ENCODE assay signal across 8 mouse cellular contexts in the genomic region with DNA sequence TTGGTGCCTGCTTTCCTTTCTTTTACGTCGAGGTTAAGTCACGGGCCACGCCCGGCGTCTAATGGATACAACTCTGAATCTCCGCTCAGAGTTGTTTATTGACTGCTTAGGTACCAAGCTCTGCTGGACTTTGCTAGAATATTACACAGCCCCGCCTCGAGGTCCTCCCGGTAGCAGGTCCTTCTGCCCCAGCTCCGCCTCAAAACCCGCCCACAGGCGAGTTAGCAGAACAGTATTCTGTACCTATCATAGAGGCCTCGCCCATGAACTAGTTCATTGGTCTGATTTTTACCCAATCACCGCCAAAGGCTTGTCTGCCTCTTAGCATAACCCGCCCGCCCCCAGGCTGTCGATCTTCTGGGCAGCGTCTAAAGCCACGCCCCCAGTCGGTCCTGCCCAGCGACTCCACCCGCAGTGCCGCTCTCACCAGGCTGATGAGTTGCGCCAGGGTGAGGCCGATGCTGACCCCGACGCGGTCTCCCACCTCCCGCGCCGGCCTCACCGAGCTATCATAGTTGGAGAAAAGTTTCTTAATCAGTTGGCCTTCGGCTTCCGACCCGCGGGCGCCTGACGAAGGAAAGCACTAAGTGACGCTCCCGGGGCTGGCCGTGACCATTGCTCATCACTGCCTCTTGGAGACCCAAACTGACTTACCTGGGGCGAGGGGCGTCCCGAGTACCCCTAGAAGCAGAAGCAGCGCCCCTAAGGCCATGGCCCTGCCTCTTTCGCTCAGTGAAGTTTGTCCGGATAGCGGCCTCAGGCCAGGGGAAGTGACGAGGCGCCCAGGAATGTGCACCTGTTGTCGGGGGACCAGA. TPM values are rescaled to one million over a fixed set of nuclear protein-coding genes. Genes with fewer than 3 reads are reported as not detected.
DNase-seq lines count a peak whose midpoint lies in the region; ATAC-seq and TF ChIP-seq lines count a peak whose summit lies in the region.

Gene Chrnb1 (minus strand): TSS at position 776 of the 815 bp plus-strand sequence.

- WGBS in forebrain, embryonic 12.5 days: 3% methylated on average over 52 of the region's 52 CpGs
- WGBS in heart, postnatal 0 days: 2% methylated on average over 52 of the region's 52 CpGs
- WGBS in liver, embryonic 16.5 days (ENCODE audit: insufficient replicate concordance): under 1% methylated on average over 52 of the region's 52 CpGs
- WGBS in neural tube, embryonic 13.5 days: 2% methylated on average over 52 of the region's 52 CpGs

- TF ChIP-seq POLR2A in ES-Bruce4 (IDR thresholded peaks at IDR 0.05; ENCODE audit: insufficient read depth, low read length): peak; percentile 9

- H3K36me3 ChIP-seq in ES-Bruce4 (ENCODE audit: control insufficient read depth, insufficient read depth, low read length, poor library complexity, severe bottlenecking): no peaks in the 10 kb centered on the region
- no peaks in the 10 kb centered on the region for H3K36me3 ChIP-seq in forebrain, embryonic 12.5 days (replicated peaks)
- H3K36me3 ChIP-seq in heart, postnatal 0 days (replicated peaks; ENCODE audit: control insufficient read depth, insufficient read depth, low read length): no peaks in the 10 kb centered on the region
- no peaks in the 10 kb centered on the region for H3K36me3 ChIP-seq in liver, embryonic 16.5 days (ENCODE audit: control insufficient read depth, insufficient read depth)
- H3K36me3 ChIP-seq in neural tube, embryonic 13.5 days: 0 out of 2 replicates have a peak, but pooled peaks cover 4% of the 10 kb centered on the region

- peak; percentile 96 for DNase-seq in c-Kit-positive CD71-positive TER-119-positive erythroid progenitor cells, embryonic 14.5 days (ENCODE audit: low spot score)
- peak; percentile 98 for DNase-seq in heart, postnatal 0 days (ENCODE audit: low spot score)
- DNase-seq in kidney, postnatal 4 days: peak; percentile 94 to 97
- peak; percentile 97 for DNase-seq in testis, postnatal 14 days (ENCODE audit: low spot score)

- H3K4me3 ChIP-seq in ES-Bruce4 (ENCODE audit: low read depth, low read length): peak within 1 kb of the TSS; percentile 96
- peak within 1 kb of the TSS; percentile 43 for H3K4me3 ChIP-seq in forebrain, embryonic 12.5 days (replicated peaks)
- H3K4me3 ChIP-seq in heart, postnatal 0 days (ENCODE audit: low read depth, low read length): peak within 1 kb of the TSS; percentile 54
- peak within 1 kb of the TSS; percentile 63 for H3K4me3 ChIP-seq in liver, embryonic 16.5 days (ENCODE audit: low read depth, low read length)
- H3K4me3 ChIP-seq in neural tube, embryonic 13.5 days: peak within 1 kb of the TSS; percentile 42

- no peaks in the 10 kb centered on the region for H3K9me3 ChIP-seq in ES-Bruce4 (replicated peaks; ENCODE audit: control insufficient read depth, insufficient read depth, low read length, poor library complexity, severe bottlenecking)
- H3K9me3 ChIP-seq in forebrain, embryonic 12.5 days: no peaks in the 10 kb centered on the region
- H3K9me3 ChIP-seq in heart, postnatal 0 days (replicated peaks; ENCODE audit: control insufficient read depth, low read length): no peaks in the 10 kb centered on the region
- H3K9me3 ChIP-seq in liver, embryonic 16.5 days (replicated peaks; ENCODE audit: control insufficient read depth, low read length): no peaks in the 10 kb centered on the region
- H3K9me3 ChIP-seq in neural tube, embryonic 13.5 days: no peaks in the 10 kb centered on the region

- peak; percentile 92 for ATAC-seq in forebrain, embryonic 12.5 days (ENCODE audit: low FRiP score)
- ATAC-seq in heart, postnatal 0 days (ENCODE audit: insufficient read depth, low read depth): peak; percentile 97
- peak; percentile 100 for ATAC-seq in liver, embryonic 16.5 days (ENCODE audit: low read depth)
- ATAC-seq in neural tube, embryonic 13.5 days (ENCODE audit: low read depth): peak; percentile 89

- no peaks in the 10 kb centered on the region for H3K27me3 ChIP-seq in ES-Bruce4 (ENCODE audit: control insufficient read depth, insufficient read depth, low read length, poor library complexity, severe bottlenecking)
- H3K27me3 ChIP-seq in forebrain, embryonic 12.5 days: peaks cover 49% of the 10 kb centered on the region
- H3K27me3 ChIP-seq in heart, postnatal 0 days (ENCODE audit: control insufficient read depth, insufficient read depth, low read length): 0 out of 2 replicates have a peak, but pooled peaks cover 5% of the 10 kb centered on the region
- H3K27me3 ChIP-seq in liver, embryonic 16.5 days (ENCODE audit: control insufficient read depth, insufficient read depth, low read depth, low read length): peaks cover 48% of the 10 kb centered on the region
- peaks cover 51% of the 10 kb centered on the region for H3K27me3 ChIP-seq in neural tube, embryonic 13.5 days

- TF ChIP-seq EP300 in ES-Bruce4 (IDR thresholded peaks at IDR 0.05; ENCODE audit: insufficient read depth, low read depth, low read length): no peak
- no peak for TF ChIP-seq EP300 in heart, postnatal 0 days (IDR thresholded peaks at IDR 0.05; ENCODE audit: low read depth)

- H3K27ac ChIP-seq in ES-Bruce4 (ENCODE audit: insufficient read depth, low read length): no peak within 1 kb of the TSS
- H3K27ac ChIP-seq in forebrain, embryonic 12.5 days: no peak within 1 kb of the TSS
- H3K27ac ChIP-seq in heart, postnatal 0 days (ENCODE audit: low read depth): 0 out of 2 replicates have a peak within 1 kb of the TSS, but pooled peaks have one; percentile 3
- no peak within 1 kb of the TSS for H3K27ac ChIP-seq in liver, embryonic 16.5 days (ENCODE audit: low read length)
- H3K27ac ChIP-seq in neural tube, embryonic 13.5 days (replicated peaks): 0 out of 2 replicates have a peak within 1 kb of the TSS, but pooled peaks have one; percentile 14

- H3K4me2 ChIP-seq in forebrain, embryonic 12.5 days: peak within 1 kb of the TSS; percentile 87
- H3K4me2 ChIP-seq in heart, postnatal 0 days (ENCODE audit: low read depth, low read length): peak within 1 kb of the TSS; percentile 85
- H3K4me2 ChIP-seq in liver, embryonic 16.5 days (ENCODE audit: low read depth, low read length): peak within 1 kb of the TSS; percentile 95
- H3K4me2 ChIP-seq in neural tube, embryonic 13.5 days: peak within 1 kb of the TSS; percentile 67

- no peaks in the 10 kb centered on the region for H3K4me1 ChIP-seq in ES-Bruce4 (ENCODE audit: control insufficient read depth, insufficient read depth, low read length)
- H3K4me1 ChIP-seq in forebrain, embryonic 12.5 days: peaks cover 31% of the 10 kb centered on the region
- H3K4me1 ChIP-seq in heart, postnatal 0 days (ENCODE audit: control insufficient read depth, insufficient read depth): peaks cover 12% of the 10 kb centered on the region; the same call in 1 of the 2 replicates
- H3K4me1 ChIP-seq in liver, embryonic 16.5 days (ENCODE audit: control insufficient read depth, low read depth, low read length): peaks cover 12% of the 10 kb centered on the region
- peaks cover 35% of the 10 kb centered on the region for H3K4me1 ChIP-seq in neural tube, embryonic 13.5 days (replicated peaks)

- no peak for TF ChIP-seq CTCF in ES-Bruce4 (IDR thresholded peaks at IDR 0.05; ENCODE audit: low read depth, low read length)
- TF ChIP-seq CTCF in heart, postnatal 0 days (IDR thresholded peaks at IDR 0.05; ENCODE audit: low read depth): no peak

- peak within 1 kb of the TSS; percentile 62 for H3K9ac ChIP-seq in ES-Bruce4 (ENCODE audit: low read depth, poor library complexity, severe bottlenecking)
- peak within 1 kb of the TSS; percentile 44 for H3K9ac ChIP-seq in forebrain, embryonic 12.5 days
- peak within 1 kb of the TSS; percentile 47 for H3K9ac ChIP-seq in heart, postnatal 0 days (replicated peaks; ENCODE audit: low read depth, low read length)
- H3K9ac ChIP-seq in liver, embryonic 16.5 days (ENCODE audit: low read depth, low read length): peak within 1 kb of the TSS; percentile 48; the same call in 1 of the 2 replicates
- H3K9ac ChIP-seq in neural tube, embryonic 13.5 days: peak within 1 kb of the TSS; percentile 51

RNA-seq across cellular contexts. Expression of gene Chrnb1, which starts in this region (rescaled TPM):
- polyA plus RNA-seq in ES-Bruce4 (2011; ENCODE audit: insufficient read depth, insufficient read length, low read depth, missing spikeins): 10.1 and 12.1 TPM in 2 replicates
- polyA plus RNA-seq in forebrain, embryonic 12.5 days (2016; fragmentation: Nextera tagmentation; extraction: Ambion mirVana): 1.2 and 1.8 TPM in 2 replicates
- total RNA-seq in heart, postnatal 0 days (2014; rRNA removed; ENCODE audit: low replicate concordance): 2.5 and 11.2 TPM in 2 replicates
- 2.7 and 3.1 TPM in 2 replicates for polyA plus RNA-seq in heart, postnatal 0 days (2015; fragmentation: Nextera tagmentation; extraction: Ambion mirVana)
- 0.61 and 0.96 TPM in 2 replicates for polyA plus RNA-seq in liver, embryonic 16.5 days (2015; fragmentation: Nextera tagmentation; extraction: Ambion mirVana)
- 2.4 and 4.5 TPM in 2 replicates for polyA plus RNA-seq in neural tube, embryonic 13.5 days (2015; fragmentation: Nextera tagmentation; extraction: Ambion mirVana)

Comparison
In these comparisons a context has a peak if more than half of its experiments do, and no peak if none do; other contexts are left out.
1. Peak in ATAC-seq, H3K4me3 ChIP-seq, H3K9ac ChIP-seq and H3K4me2 ChIP-seq in liver, embryonic 16.5 days; RNA of the gene not detected or under 1 TPM.
2. H3K27ac ChIP-seq: peak in heart, postnatal 0 days (single experiment) and neural tube, embryonic 13.5 days (single experiment); none in ES-Bruce4 (single experiment), forebrain, embryonic 12.5 days (single experiment) and liver, embryonic 16.5 days (single experiment).
3. H3K4me3 ChIP-seq: peak in every context shown above with its lines; median percentile 96 in ES-Bruce4; 63 in liver, embryonic 16.5 days; 54 in heart, postnatal 0 days; 43 in forebrain, embryonic 12.5 days; 42 in neural tube, embryonic 13.5 days.
4. Peak in every context shown above with its lines, with median percentiles within 50 percentile points of each other: H3K9ac ChIP-seq, DNase-seq, ATAC-seq and H3K4me2 ChIP-seq.